Mouse (Mus musculus): Measurements from ENCODE around the gene Amn.

Gene Amn

GRCm38 (mm10) chr12:111267673-111268325 is 3.1 kb upstream of the Amn start:
- no peak for DNase-seq (ENCODE audit: low read depth in 2 of 2, low spot score in 2 of 2)

GRCm38 (mm10) chr12:111271406-111271805 is 511 bp downstream of the Amn start:
- no peak for DNase-seq (ENCODE audit: low read depth in 2 of 2, low spot score in 2 of 2)

GRCm38 (mm10) chr12:111271966-111272365 is 1.1 kb downstream of the Amn start:
- no peak for DNase-seq (ENCODE audit: low read depth in 2 of 2, low spot score in 2 of 2)

DNA sequence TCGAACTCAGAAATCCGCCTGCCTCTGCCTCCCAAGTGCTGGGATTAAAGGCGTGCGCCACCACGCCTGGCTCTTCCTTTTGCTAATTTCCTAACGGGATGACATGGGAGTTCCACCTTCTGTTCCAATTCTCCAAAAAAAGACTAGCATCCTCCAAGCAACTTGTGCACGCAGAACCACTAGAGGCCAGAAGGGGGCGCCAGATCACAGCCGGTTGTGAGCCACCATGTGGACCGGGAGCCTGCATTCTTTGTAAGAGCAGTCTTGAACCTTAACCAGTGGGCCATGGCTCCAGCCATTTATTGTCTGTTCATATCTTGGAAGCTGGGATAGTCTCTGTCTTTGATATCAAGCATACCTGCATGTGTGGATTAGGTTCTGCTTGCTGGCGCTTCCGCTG is 1.5 kb downstream of the Amn start:
- peak; percentile 44 to 57 for DNase-seq (ENCODE audit: low read depth in 2 of 2, low spot score in 2 of 2)

- DNase-seq (ENCODE audit: low read depth in 2 of 2, low spot score in 2 of 2), result no peak
These were observed 3.1 kb downstream of the Amn start for GRCm38 (mm10) chr12:111274006-111274405.

- no peak for DNase-seq (ENCODE audit: low read depth in 2 of 2, low spot score in 2 of 2)
These were observed 3.7 kb downstream of the Amn start for GRCm38 (mm10) chr12:111274447-111275149.

DNA sequence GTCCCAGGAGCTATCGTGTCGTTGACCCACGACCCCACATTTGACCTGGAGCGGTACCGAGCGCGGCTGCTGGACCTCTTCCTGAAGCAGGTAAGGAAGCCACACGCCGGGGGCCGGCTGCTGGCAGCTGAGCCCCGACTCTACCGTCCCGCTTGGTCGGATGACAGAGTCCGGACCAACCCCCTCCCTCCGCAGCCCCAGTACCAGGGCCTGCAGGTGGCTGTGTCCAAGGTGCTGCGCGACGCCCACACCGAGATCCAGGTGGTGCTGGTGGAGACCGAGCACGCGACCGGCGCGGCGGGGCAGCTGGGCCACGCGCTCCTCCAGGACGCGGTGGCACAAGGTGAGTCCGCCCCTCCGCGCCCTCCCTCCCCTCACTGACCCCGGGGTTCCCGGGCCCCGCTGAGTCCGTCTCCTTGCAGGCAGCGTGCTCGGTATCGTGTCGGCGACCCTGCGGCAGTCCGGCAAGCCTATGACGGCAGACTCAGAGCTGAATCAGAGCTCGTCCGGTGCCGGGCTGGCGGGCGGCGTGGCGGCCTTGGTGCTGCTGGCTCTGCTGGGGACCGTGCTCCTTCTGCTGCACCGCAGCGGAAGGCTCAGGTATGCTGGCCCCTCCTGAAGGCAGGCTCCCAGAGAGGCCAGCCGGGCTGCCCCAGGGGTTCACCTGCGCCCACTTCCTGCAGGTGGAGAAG is 4.4 kb downstream of the Amn start:
- DNase-seq (ENCODE audit: low read depth in 2 of 2, low spot score in 2 of 2), result no peak

GRCm38 (mm10) chr12:111276371-111276770 is 5.5 kb downstream of the Amn start:
- DNase-seq (ENCODE audit: low read depth in 2 of 2, low spot score in 2 of 2), result no peak

DNA sequence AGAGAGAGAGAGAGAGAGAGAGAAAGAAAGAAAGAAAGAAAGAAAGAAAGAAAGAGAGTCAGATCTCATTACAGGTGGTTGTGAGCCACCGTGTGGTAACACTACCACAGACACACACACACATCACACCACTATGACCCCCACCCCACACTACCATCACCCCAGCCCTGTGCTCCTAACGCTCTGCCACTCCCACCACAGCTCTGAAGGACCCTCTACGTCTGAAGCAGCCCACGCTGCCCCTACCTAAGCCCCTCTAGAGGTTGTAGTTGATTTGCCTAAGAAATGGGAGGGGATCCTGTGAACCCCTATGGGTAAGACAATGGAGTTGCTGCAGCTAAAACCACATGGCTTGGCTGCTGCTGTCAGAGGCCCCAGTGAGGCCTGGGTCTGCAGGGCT is 12.7 kb downstream of the Amn start:
- no peak for DNase-seq (ENCODE audit: low read depth in 2 of 2, low spot score in 2 of 2)

DNA sequence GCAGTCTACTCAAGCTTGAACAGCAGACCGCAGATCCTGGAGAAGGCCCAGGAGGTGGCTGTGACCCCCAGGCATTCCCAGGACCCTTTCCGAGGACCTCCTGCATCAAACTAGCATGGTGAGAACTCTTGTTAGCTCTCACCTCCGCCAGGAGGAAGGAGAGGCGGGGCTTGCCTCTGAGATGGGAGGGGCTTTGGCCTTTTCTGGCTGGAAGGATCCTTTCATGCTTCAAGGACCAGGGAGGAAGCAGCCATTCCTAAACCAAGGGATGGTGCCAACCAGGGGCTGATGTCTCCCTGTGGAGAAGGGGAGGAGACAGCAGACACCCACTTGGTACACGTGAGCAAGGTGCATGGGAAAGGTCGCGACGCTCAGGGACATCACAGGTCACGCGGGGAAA is 13.6 kb downstream of the Amn start:
- no peak for DNase-seq (ENCODE audit: low read depth in 2 of 2, low spot score in 2 of 2)

DNA sequence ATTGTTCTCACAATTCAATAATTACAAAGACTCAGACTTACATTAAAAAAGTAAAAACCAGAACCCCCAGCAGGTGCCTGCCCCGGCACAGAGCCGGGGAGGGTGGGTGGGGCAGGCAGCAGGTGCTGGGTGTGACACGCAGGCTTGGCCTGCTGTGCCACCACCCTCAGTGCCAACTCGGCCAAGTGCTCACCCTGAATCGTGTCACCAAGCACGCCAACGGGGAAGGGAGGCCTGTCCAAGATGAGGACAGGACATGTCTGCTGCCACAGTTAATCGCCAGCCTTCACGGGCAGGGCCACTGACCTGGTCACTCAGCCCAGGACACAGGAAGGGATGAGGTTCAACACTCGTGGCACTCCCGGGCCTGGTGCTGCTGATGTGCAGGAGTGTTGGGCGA is 22.1 kb downstream of the Amn start:
- no peak for DNase-seq (ENCODE audit: low read depth in 2 of 2, low spot score in 2 of 2)

DNA sequence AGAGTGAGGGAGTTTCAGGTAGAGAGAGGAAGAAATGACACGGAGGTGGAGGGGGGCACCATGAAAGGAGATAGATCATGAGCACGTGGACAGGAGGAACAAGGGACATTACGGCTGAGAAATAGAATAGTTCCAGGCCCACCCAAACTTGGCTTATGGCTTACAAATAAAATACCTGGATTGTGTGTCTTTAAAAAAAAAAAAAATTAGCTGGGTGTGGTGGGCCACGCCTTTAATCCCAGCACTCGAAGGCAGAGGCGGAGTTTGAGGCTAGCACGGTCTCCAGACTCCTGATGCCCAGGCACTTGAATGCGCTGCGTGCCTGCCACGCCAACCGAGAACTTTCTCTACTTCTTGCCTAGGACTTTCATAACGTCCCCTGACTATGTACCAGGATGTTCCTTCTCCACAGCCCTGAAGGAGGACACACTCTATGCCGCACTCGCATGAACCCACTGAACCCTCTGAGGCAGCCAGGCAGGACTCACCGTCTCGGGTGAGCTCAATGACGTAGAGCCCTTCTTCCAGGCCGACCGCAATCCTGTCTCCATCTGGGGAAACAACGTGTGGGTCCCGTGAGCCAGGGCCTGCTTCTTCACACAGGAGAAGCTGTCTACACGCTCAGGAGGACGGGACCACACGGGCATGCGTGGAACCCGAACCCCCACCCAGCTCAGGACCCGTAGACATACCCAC is 30.6 kb downstream of the Amn start:
- no peak for DNase-seq (ENCODE audit: low read depth in 2 of 2, low spot score in 2 of 2)

DNA sequence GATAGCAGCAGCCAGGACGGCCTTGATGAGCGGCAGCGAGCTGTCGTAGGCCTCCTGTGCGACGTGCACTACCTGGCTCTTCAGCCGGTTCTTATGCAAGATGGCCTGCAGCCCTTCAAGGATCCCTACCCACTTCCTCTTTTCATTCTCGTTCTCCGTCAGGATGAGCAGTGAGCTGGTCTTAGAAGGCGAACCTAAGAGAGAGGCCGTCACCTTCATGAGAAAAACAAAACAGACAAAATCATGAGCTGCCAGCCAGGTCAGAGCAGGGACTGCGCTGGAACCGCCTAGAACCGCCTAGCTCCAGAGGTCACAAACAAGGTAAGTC is 31.1 kb downstream of the Amn start:
- DNase-seq (ENCODE audit: low read depth in 2 of 2, low spot score in 2 of 2), result no peak

- no peak for DNase-seq (ENCODE audit: low read depth in 2 of 2, low spot score in 2 of 2)
These were observed 32.9 kb downstream of the Amn start for GRCm38 (mm10) chr12:111303702-111304337.

DNA sequence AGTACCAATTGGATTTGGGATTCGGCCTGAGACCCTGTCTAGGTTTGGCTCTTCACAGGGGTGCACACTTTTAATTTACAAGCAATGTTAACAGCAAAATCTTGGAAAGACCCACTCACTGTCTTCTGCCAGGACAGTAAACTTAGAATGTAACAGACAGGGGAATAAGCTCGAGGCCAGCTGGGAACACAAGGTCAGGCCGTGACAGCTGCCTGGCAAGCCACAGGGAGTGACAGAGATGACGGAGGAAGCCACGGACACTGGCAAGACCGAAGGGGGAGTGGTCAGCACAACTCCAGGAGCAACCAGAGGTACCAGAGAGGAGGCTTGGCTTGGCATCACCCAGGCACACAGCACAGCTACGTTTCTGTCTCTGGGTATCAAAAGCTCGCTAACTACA is 35.9 kb downstream of the Amn start:
- DNase-seq (ENCODE audit: low read depth in 2 of 2, low spot score in 2 of 2), result no peak

- no peak for DNase-seq (ENCODE audit: low read depth in 2 of 2, low spot score in 2 of 2)
These were observed 38.4 kb downstream of the Amn start for GRCm38 (mm10) chr12:111309256-111309655.

DNA sequence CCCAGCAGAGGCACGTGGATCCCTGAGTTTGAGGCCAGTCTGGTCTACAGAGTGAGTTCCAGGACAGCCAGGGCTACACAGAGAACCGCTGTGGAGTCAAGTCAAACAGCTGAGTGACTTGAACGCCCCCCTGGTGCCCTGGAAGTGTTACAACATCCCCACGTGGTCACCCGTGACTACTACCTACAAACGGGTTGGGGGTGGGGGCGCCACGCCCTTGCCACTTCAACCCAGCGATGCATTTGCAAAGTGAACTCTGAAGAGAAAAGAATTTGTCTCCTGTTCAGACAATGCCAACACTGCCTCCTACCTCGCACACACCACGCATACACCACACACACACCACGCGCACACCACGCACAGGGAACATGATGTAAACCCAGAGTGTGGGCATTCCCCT is 39.0 kb downstream of the Amn start:
- no peak for DNase-seq (ENCODE audit: low read depth in 2 of 2, low spot score in 2 of 2)

GRCm38 (mm10) chr12:111311775-111312174 is 40.9 kb downstream of the Amn start:
- DNase-seq (ENCODE audit: low read depth in 2 of 2, low spot score in 2 of 2), result no peak

- DNase-seq (ENCODE audit: low read depth in 2 of 2, low spot score in 2 of 2), result no peak
These were observed 43.4 kb downstream of the Amn start for GRCm38 (mm10) chr12:111314273-111314672.

DNA sequence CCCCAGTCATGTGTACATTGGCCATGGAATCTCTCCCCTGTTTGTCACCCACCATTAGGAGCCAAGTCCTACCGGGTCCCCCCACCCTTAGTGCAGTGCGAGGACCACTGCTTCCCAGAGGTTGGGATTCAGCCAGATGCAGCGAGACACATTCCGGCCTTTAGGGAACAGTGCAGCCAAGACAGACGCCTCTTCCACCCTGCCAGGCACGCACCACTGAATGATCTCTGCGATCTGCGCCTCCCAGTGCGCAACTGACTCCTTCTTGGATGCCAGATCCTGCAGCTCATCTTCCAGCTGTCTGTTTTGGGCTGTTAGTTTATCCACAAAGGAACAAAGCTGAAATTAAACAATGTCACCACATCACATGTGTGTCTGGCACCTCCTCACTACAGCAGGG is 46.8 kb downstream of the Amn start:
- no peak for DNase-seq (ENCODE audit: low read depth in 2 of 2, low spot score in 2 of 2)

GRCm38 (mm10) chr12:111320549-111320948 is 49.7 kb downstream of the Amn start:
- no peak for DNase-seq (ENCODE audit: low read depth in 2 of 2, low spot score in 2 of 2)
